ENCODE assay signal across 9 mouse cellular contexts in genomic region chr2:6403375-6403774, GRCm38 (mm10).
A peak's percentile ranks its signal among the peaks of the same experiment; 100 is the strongest.
DNase-seq lines count a peak whose midpoint lies in the region; ATAC-seq lines count a peak whose summit lies in the region.
"Had no signal": no experiment of that assay in that cellular context is flagged by ENCODE, and none has a peak within 500 bp of the region (broad histone marks: within the 10 kb centered on the region; RNA-seq: fewer than 3 reads in every experiment).

No protein-coding gene starts in this region.

- no peak overlapping the region for H3K4me3 ChIP-seq in lung, embryonic 16.5 days (ENCODE audit: low read length)
- H3K4me3 ChIP-seq in hindbrain, embryonic 15.5 days = no peak overlapping the region
- no peak overlapping the region for H3K4me3 ChIP-seq in liver, embryonic 12.5 days
- H3K4me3 ChIP-seq in stomach, embryonic 16.5 days (replicated peaks; ENCODE audit: low read length) = no peak overlapping the region

- WGBS in lung, embryonic 16.5 days = 23% methylated on average over 11 of the region's 11 CpGs
- 12% methylated on average over 11 of the region's 11 CpGs for WGBS in hindbrain, embryonic 15.5 days
- 24% methylated on average over 11 of the region's 11 CpGs for WGBS in liver, embryonic 12.5 days (ENCODE audit: insufficient replicate concordance)
- 34% methylated on average over 11 of the region's 11 CpGs for WGBS in stomach, embryonic 16.5 days

- H3K27me3 ChIP-seq in lung, embryonic 16.5 days (ENCODE audit: control insufficient read depth, insufficient read depth, low read depth, low read length) = no peaks in the 10 kb centered on the region
- no peaks in the 10 kb centered on the region for H3K27me3 ChIP-seq in hindbrain, embryonic 15.5 days
- no peaks in the 10 kb centered on the region for H3K27me3 ChIP-seq in liver, embryonic 12.5 days (replicated peaks)
- H3K27me3 ChIP-seq in stomach, embryonic 16.5 days (ENCODE audit: control insufficient read depth, insufficient read depth, low read length) = no peaks in the 10 kb centered on the region

- no peak overlapping the region for H3K4me2 ChIP-seq in lung, embryonic 16.5 days (ENCODE audit: low read depth, low read length)
- no peak overlapping the region for H3K4me2 ChIP-seq in hindbrain, embryonic 15.5 days
- H3K4me2 ChIP-seq in liver, embryonic 12.5 days = no peak overlapping the region
- H3K4me2 ChIP-seq in stomach, embryonic 16.5 days (ENCODE audit: low read depth, low read length) = no peak overlapping the region

- no peaks in the 10 kb centered on the region for H3K9me3 ChIP-seq in lung, embryonic 16.5 days (ENCODE audit: control insufficient read depth, low read length)
- H3K9me3 ChIP-seq in hindbrain, embryonic 15.5 days = no peaks in the 10 kb centered on the region
- H3K9me3 ChIP-seq in liver, embryonic 12.5 days (replicated peaks) = no peaks in the 10 kb centered on the region
- H3K9me3 ChIP-seq in stomach, embryonic 16.5 days (replicated peaks; ENCODE audit: control insufficient read depth, low read length) = no peaks in the 10 kb centered on the region

- H3K36me3 ChIP-seq in lung, embryonic 16.5 days (ENCODE audit: control insufficient read depth, insufficient read depth, low read length) = no peaks in the 10 kb centered on the region
- no peaks in the 10 kb centered on the region for H3K36me3 ChIP-seq in hindbrain, embryonic 15.5 days
- 0 out of 2 replicates have a peak, but pooled peaks cover 2% of the 10 kb centered on the region for H3K36me3 ChIP-seq in liver, embryonic 12.5 days
- no peaks in the 10 kb centered on the region for H3K36me3 ChIP-seq in stomach, embryonic 16.5 days (ENCODE audit: control insufficient read depth, insufficient read depth, low read length)

- H3K9ac ChIP-seq in lung, embryonic 16.5 days (ENCODE audit: low read length) = no peak overlapping the region
- H3K9ac ChIP-seq in hindbrain, embryonic 15.5 days = no peak overlapping the region
- no peak overlapping the region for H3K9ac ChIP-seq in liver, embryonic 12.5 days
- H3K9ac ChIP-seq in stomach, embryonic 16.5 days (ENCODE audit: low read length) = peak overlapping the region; percentile 40; the same call in 1 of the 2 replicates

- peaks cover 4% of the 10 kb centered on the region for H3K4me1 ChIP-seq in lung, embryonic 16.5 days (replicated peaks; ENCODE audit: control insufficient read depth, insufficient read depth, low read length)
- peaks cover 17% of the 10 kb centered on the region for H3K4me1 ChIP-seq in hindbrain, embryonic 15.5 days (replicated peaks)
- peaks cover 35% of the 10 kb centered on the region for H3K4me1 ChIP-seq in liver, embryonic 12.5 days
- peaks cover 5% of the 10 kb centered on the region; the same call in 1 of the 2 replicates for H3K4me1 ChIP-seq in stomach, embryonic 16.5 days (ENCODE audit: control insufficient read depth, insufficient read depth, low read length)

- no peak for DNase-seq in lung, postnatal 36 days
- no peak for DNase-seq in urinary bladder, adult 18-20 months (ENCODE audit: low spot score in 2 of 2)
- no peak for DNase-seq in heart, adult 18-20 months

- peak overlapping the region; percentile 47; the same call in 1 of the 2 replicates for H3K27ac ChIP-seq in lung, embryonic 16.5 days (ENCODE audit: low read length)
- H3K27ac ChIP-seq in hindbrain, embryonic 15.5 days (replicated peaks) = peak overlapping the region; percentile 42; the same call in 1 of the 2 replicates
- no peak overlapping the region for H3K27ac ChIP-seq in liver, embryonic 12.5 days
- peak overlapping the region; percentile 4; the same call in 1 of the 2 replicates for H3K27ac ChIP-seq in stomach, embryonic 16.5 days (ENCODE audit: low read length)
- H3K27ac ChIP-seq: macrophage had no signal

- peak; percentile 59 for ATAC-seq in lung, embryonic 16.5 days (ENCODE audit: low read depth)
- peak; percentile 39; the same call in 1 of the 2 replicates for ATAC-seq in hindbrain, embryonic 15.5 days (ENCODE audit: low FRiP score, low read depth)
- ATAC-seq in liver, embryonic 12.5 days = peak; percentile 60
- peak; percentile 59; the same call in 1 of the 2 replicates for ATAC-seq in stomach, embryonic 16.5 days (ENCODE audit: insufficient read depth, low FRiP score)
- ATAC-seq in granulocyte monocyte progenitor cell, adult 5-6 weeks (replicated peaks; ENCODE audit: poor library complexity, severe bottlenecking) = no peak
